Mouse (Mus musculus) cerebellum, postnatal 10 days (tissue): ENCODE measurements around the gene Gm4846.
"Not testable (repeated sequence)": the region's sequence is repeated elsewhere in the genome, so short reads cannot be mapped to it uniquely, and the experiment has no call there.

ENCODE experiments used
- DNase-seq, 2 experiments: peaks; one replicate each; pipeline ENCODE4 v3.0.0; 2021; ENCODE audit warnings: mixed read lengths in 2 of 2

The Gm4846 gene

GRCm38 (mm10) chr1:166497488-166497887, at the start of gene Gm4846:
Gm4846 (minus strand) TSS chr1:166497588.
- DNase-seq, result not testable (repeated sequence)

- DNase-seq, result not testable (repeated sequence)
Observed at GRCm38 (mm10) chr1:166531521-166531920, 34.1 kb upstream of the Gm4846 start.

GRCm38 (mm10) chr1:166524709-166525108, 27.3 kb upstream of the Gm4846 start:
- not testable (repeated sequence) for DNase-seq

- DNase-seq, result peak; percentile 28 to 49
Observed at GRCm38 (mm10) chr1:166519626-166520025, 22.2 kb upstream of the Gm4846 start.

- DNase-seq, result no peak
Observed at GRCm38 (mm10) chr1:166516556-166516955, 19.2 kb upstream of the Gm4846 start.

GRCm38 (mm10) chr1:166504206-166504605, 6.8 kb upstream of the Gm4846 start:
- DNase-seq, result not testable (repeated sequence)

- no peak for DNase-seq
Observed at GRCm38 (mm10) chr1:166479503-166479902, 17.9 kb downstream of the Gm4846 start.

- no peak for DNase-seq
Observed at GRCm38 (mm10) chr1:166467172-166467571, 30.2 kb downstream of the Gm4846 start.

GRCm38 (mm10) chr1:166462544-166462943, 34.8 kb downstream of the Gm4846 start:
- DNase-seq, result no peak

GRCm38 (mm10) chr1:166441992-166442391, 55.4 kb downstream of the Gm4846 start:
- no peak for DNase-seq

- DNase-seq, result no peak
Observed at GRCm38 (mm10) chr1:166439426-166439825, 58.0 kb downstream of the Gm4846 start.
